Mouse (Mus musculus) embryonic fibroblast, embryonic 13.5 days (primary cell): ENCODE results near the gene Gm16223.

Source experiments
- CTCF ChIP-seq: IDR thresholded peaks from 2 replicates; pipeline ENCODE4 v1.5.1; 2011; ENCODE audit warnings: mild to moderate bottlenecking, control low read depth, low read length, moderate library complexity, borderline replicate concordance; ENCODE audit not compliant: insufficient read depth
- POLR2A ChIP-seq: IDR thresholded peaks from 2 replicates; pipeline ENCODE4 v1.6.1; 2011; ENCODE audit warnings: low read depth, mild to moderate bottlenecking, control low read depth, low read length, moderate library complexity

GRCm38 (mm10) chr5:42067476-42068187 is at the start of gene Gm16223:
- TF ChIP-seq CTCF (no peak), POLR2A (no peak)
